Mouse (Mus musculus): ENCODE data around the gene Ago3. TPM values are rescaled to one million over a fixed set of nuclear protein-coding genes. Genes with fewer than 3 reads are reported as not detected.

Gene Ago3
- polyA plus RNA-seq, 1 experiment from 2014 or later, result 19.7 TPM

DNA sequence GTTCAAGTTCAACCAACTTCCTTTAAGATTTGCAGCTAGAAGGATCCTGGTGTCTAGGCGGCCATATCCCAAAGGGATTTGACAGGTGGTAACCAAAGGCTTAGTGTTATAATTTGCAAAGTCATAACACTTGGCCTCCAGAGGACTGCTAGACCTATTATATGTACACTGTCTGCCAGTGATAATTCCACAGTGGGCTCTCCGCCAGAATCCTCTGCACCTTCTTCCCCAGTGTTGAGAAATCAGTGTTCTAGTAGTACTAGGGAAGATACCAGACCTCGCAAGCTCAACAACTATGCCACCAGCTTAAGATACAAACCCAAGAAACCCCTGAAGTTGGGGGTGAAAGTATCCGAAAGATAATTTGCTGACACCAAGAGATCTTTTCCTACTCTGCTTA lies 3.8 kb upstream of the Ago3 start:
- Histone ChIP-seq H3K27me3 (ENCODE audit: control insufficient read depth, insufficient read depth, low read depth, low read length) (no peaks in the 10 kb centered on the region), H3K4me3 (ENCODE audit: low read length) (no peak overlapping the region), H3K9ac (ENCODE audit: low read length) (no peak overlapping the region), H3K27ac (ENCODE audit: low read length) (no peak overlapping the region), H3K4me1 (replicated peaks; ENCODE audit: control insufficient read depth, insufficient read depth, low read length) (peaks cover 4% of the 10 kb centered on the region; the same call in 1 of the 2 replicates), H3K36me3 (ENCODE audit: control insufficient read depth, insufficient read depth, low read length) (no peaks in the 10 kb centered on the region), H3K9me3 (ENCODE audit: control insufficient read depth, low read length) (no peaks in the 10 kb centered on the region), H3K4me2 (ENCODE audit: low read depth, low read length) (no peak overlapping the region)
- no peak for ATAC-seq (ENCODE audit: low read depth)
- 79% methylated on average over 4 of the region's 4 CpGs for WGBS

DNA sequence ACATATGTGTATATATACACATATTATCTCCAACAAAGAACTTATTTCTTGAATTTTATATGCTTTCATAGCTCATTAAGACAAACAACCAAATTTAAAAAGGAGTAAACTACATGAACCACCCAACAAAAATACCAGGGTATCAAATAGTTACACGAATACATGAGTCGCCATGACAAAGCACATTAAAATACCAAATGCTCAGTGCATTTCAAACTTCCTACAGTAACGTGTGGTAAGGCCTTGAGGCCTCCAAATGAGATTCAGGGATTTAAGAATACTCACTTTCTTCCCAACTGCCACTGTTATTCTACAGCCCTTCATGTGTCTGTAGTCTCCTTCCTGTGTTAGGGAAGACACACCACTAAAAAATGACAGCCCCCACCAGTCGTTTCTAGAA lies 2.4 kb upstream of the Ago3 start:
- H3K4me1 ChIP-seq (replicated peaks; ENCODE audit: control insufficient read depth, insufficient read depth, low read length), result peaks cover 4% of the 10 kb centered on the region; the same call in 1 of the 2 replicates
- H3K27ac ChIP-seq (ENCODE audit: low read length), result no peak overlapping the region
- no peaks in the 10 kb centered on the region for H3K27me3 ChIP-seq (ENCODE audit: control insufficient read depth, insufficient read depth, low read depth, low read length)
- no peak for ATAC-seq (ENCODE audit: low read depth)
- H3K4me2 ChIP-seq (ENCODE audit: low read depth, low read length), result no peak overlapping the region
- H3K9me3 ChIP-seq (ENCODE audit: control insufficient read depth, low read length), result no peaks in the 10 kb centered on the region
- H3K36me3 ChIP-seq (ENCODE audit: control insufficient read depth, insufficient read depth, low read length), result no peaks in the 10 kb centered on the region
- no peak overlapping the region for H3K9ac ChIP-seq (ENCODE audit: low read length)
- H3K4me3 ChIP-seq (ENCODE audit: low read length), result no peak overlapping the region
- WGBS, result 75% methylated on average over 4 of the region's 4 CpGs

DNA sequence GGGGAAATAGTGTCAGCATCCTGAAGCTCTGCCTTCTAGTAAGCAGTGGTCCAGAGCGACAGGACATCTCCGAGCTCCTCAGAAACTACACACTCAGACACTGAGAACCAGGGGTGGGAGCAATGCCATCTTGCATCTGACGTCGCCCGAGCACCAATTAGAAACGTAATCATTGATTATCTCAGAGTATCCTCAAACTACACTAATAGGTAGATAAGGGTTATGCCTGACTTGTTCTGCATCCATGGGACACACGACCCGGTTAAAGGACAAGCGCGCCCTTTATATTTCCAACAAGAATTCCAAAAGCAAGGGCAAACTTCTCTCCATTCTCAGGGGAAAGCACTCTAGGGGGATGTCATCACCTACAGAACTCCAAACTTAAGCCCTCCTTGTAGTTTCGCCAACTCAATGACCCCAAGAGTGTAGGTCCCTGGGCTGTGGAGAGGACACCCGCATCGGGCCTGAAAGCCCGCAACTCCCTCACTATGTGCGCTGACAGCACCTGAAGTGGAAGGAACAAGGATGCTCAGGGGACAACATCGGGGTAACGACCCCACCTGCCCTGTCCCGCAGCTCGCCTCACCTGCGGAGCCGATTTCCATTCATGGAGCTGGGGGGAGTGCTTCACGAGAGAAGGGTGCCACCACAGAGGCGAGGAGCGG lies 542 bp downstream of the Ago3 start:
- Histone ChIP-seq H3K27me3 (ENCODE audit: control insufficient read depth, insufficient read depth, low read depth, low read length) (no peaks in the 10 kb centered on the region), H3K36me3 (ENCODE audit: control insufficient read depth, insufficient read depth, low read length) (no peaks in the 10 kb centered on the region), H3K27ac (ENCODE audit: low read length) (peak overlapping the region; percentile 89), H3K9ac (ENCODE audit: low read length) (peak overlapping the region; percentile 91), H3K4me2 (ENCODE audit: low read depth, low read length) (peak overlapping the region; percentile 88), H3K9me3 (ENCODE audit: control insufficient read depth, low read length) (no peaks in the 10 kb centered on the region), H3K4me1 (replicated peaks; ENCODE audit: control insufficient read depth, insufficient read depth, low read length) (peaks cover 4% of the 10 kb centered on the region; the same call in 1 of the 2 replicates), H3K4me3 (ENCODE audit: low read length) (peak overlapping the region; percentile 94)
- no peak; the same call in 1 of the 2 replicates for ATAC-seq (ENCODE audit: low read depth)
- 1% methylated on average over 24 of the region's 24 CpGs for WGBS

DNA sequence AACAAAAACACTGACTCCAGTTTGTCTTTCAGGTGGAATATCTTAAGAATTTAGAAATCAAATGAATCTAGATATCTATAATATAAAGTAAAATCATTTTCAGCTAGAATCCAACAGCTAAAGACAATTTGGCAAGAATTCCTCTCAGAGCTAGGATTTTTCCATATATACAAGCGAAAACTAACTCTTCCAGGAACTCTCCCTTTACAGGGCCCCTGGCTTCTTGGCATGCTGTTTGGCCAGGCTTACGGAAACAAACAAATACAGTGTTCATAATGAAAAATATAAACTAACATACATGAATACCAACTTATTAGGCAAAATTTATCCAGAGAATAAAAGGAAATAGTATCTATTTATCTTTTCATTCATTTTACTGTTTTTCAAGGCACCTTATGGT lies 5.5 kb downstream of the Ago3 start:
- H3K27me3 ChIP-seq (ENCODE audit: control insufficient read depth, insufficient read depth, low read depth, low read length), result no peaks in the 10 kb centered on the region
- H3K4me3 ChIP-seq (ENCODE audit: low read length), result no peak overlapping the region
- H3K27ac ChIP-seq (ENCODE audit: low read length), result no peak overlapping the region
- WGBS, result 59% methylated on average over 2 of the region's 2 CpGs
- ATAC-seq (ENCODE audit: low read depth), result no peak
- no peaks in the 10 kb centered on the region for H3K9me3 ChIP-seq (ENCODE audit: control insufficient read depth, low read length)
- H3K9ac ChIP-seq (ENCODE audit: low read length), result no peak overlapping the region
- H3K36me3 ChIP-seq (ENCODE audit: control insufficient read depth, insufficient read depth, low read length), result no peaks in the 10 kb centered on the region
- no peak overlapping the region for H3K4me2 ChIP-seq (ENCODE audit: low read depth, low read length)
- H3K4me1 ChIP-seq (replicated peaks; ENCODE audit: control insufficient read depth, insufficient read depth, low read length), result peaks cover 4% of the 10 kb centered on the region; the same call in 1 of the 2 replicates

DNA sequence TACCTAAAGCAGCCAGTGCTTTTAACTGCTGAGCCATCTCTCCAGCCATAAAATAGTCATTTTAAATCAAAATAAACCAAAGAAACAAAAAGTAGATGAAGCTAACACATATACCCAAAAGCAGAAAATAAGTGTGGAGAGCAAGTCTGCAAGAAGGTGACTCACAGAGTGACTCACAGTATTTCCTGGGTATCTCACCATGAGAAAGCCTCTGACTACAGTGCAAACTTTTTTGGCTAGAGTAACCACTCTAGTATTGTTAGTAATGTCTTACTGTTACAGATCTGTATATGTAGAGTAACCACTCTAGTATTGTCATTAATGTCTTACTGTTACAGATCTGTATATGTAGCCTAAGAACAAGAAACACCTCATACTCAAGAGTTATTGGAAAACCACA lies 13.6 kb downstream of the Ago3 start:
- Histone ChIP-seq H3K4me2 (ENCODE audit: low read depth, low read length) (no peak overlapping the region), H3K4me3 (ENCODE audit: low read length) (no peak overlapping the region), H3K9ac (ENCODE audit: low read length) (no peak overlapping the region), H3K9me3 (ENCODE audit: control insufficient read depth, low read length) (no peaks in the 10 kb centered on the region), H3K27ac (ENCODE audit: low read length) (no peak overlapping the region), H3K36me3 (ENCODE audit: control insufficient read depth, insufficient read depth, low read length) (no peaks in the 10 kb centered on the region), H3K4me1 (replicated peaks; ENCODE audit: control insufficient read depth, insufficient read depth, low read length) (no peaks in the 10 kb centered on the region), H3K27me3 (ENCODE audit: control insufficient read depth, insufficient read depth, low read depth, low read length) (no peaks in the 10 kb centered on the region)
- ATAC-seq (ENCODE audit: low read depth), result no peak

DNA sequence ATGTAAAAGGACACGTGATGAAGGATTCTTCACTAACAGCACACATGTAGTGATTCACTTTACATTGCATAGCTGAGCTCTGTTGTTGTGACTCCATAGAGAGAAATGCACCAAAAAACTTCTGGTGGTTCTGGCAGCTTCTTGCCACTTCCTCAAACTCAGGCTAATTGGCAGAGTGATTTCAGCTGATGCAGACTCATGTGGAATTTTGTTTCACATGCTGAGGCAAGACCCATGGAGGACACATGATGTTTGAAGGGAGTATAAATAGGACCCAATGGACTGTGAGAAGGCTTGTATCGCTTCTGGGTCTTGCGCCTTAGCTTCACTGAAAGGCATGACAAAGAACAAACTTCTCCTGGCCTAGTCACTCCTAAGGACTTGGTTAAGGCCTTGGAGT lies 16.8 kb downstream of the Ago3 start:
- 93% methylated on average over 3 of the region's 3 CpGs for WGBS

DNA sequence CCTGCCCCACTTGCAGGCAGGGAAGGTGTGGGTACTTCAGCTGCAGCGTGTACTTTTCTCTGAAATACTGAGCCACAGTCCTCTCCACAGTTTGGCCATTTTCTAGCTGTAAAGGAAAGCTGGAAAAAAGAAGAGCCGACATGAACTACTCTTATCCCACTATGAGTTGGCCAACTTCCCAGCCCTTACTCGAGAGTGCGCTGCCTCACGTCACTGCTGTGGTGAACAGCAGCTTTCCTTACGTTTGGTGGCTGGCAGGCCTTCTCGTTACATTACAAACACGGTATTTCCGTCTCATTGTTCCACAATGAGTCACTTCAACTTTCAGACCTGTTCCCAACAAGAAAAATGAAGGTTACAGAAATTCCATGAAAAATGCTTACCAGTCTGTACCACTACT lies 57.9 kb downstream of the Ago3 start:
- H3K4me3 ChIP-seq (ENCODE audit: low read length), result no peak overlapping the region
- H3K4me1 ChIP-seq (replicated peaks; ENCODE audit: control insufficient read depth, insufficient read depth, low read length), result no peaks in the 10 kb centered on the region
- 58% methylated on average over 9 of the region's 9 CpGs for WGBS
- no peak overlapping the region for H3K4me2 ChIP-seq (ENCODE audit: low read depth, low read length)
- no peak overlapping the region for H3K9ac ChIP-seq (ENCODE audit: low read length)
- ATAC-seq (ENCODE audit: low read depth), result peak; percentile 57; the same call in 1 of the 2 replicates
- no peak overlapping the region for H3K27ac ChIP-seq (ENCODE audit: low read length)
- no peaks in the 10 kb centered on the region for H3K9me3 ChIP-seq (ENCODE audit: control insufficient read depth, low read length)
- no peaks in the 10 kb centered on the region for H3K27me3 ChIP-seq (ENCODE audit: control insufficient read depth, insufficient read depth, low read depth, low read length)
- peaks cover 5% of the 10 kb centered on the region; the same call in 1 of the 2 replicates for H3K36me3 ChIP-seq (ENCODE audit: control insufficient read depth, insufficient read depth, low read length)

More for the DNA sequence above, 16.8 kb downstream of the Ago3 start:
- Histone ChIP-seq H3K9me3 (ENCODE audit: control insufficient read depth, low read length) (no peaks in the 10 kb centered on the region), H3K27ac (ENCODE audit: low read length) (no peak overlapping the region), H3K4me2 (ENCODE audit: low read depth, low read length) (no peak overlapping the region), H3K4me1 (replicated peaks; ENCODE audit: control insufficient read depth, insufficient read depth, low read length) (no peaks in the 10 kb centered on the region), H3K36me3 (ENCODE audit: control insufficient read depth, insufficient read depth, low read length) (no peaks in the 10 kb centered on the region), H3K9ac (ENCODE audit: low read length) (no peak overlapping the region), H3K4me3 (ENCODE audit: low read length) (no peak overlapping the region), H3K27me3 (ENCODE audit: control insufficient read depth, insufficient read depth, low read depth, low read length) (no peaks in the 10 kb centered on the region)
- no peak for ATAC-seq (ENCODE audit: low read depth)

DNA sequence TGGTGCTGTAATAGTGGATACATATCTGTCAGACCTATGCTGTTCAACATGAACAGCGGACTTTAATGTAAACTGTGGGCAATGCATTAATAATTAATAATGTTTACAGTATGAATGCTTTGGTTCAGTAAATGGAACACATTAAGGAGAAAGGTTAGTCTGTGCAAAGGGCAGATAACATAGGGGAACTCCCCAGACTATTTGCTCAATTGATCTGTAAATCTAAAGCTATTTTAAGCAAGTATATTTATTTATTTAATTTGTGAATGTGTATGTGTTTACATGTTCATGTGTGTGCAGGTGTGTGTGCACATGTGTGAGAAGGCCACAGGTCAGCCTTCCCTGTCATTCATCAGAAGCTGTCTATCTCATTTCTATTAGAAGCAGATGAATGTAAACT lies 69.3 kb downstream of the Ago3 start:
- Histone ChIP-seq H3K4me2 (ENCODE audit: low read depth, low read length) (no peak overlapping the region), H3K27me3 (ENCODE audit: control insufficient read depth, insufficient read depth, low read depth, low read length) (no peaks in the 10 kb centered on the region), H3K4me1 (replicated peaks; ENCODE audit: control insufficient read depth, insufficient read depth, low read length) (no peaks in the 10 kb centered on the region), H3K9ac (ENCODE audit: low read length) (no peak overlapping the region), H3K36me3 (ENCODE audit: control insufficient read depth, insufficient read depth, low read length) (peaks cover 15% of the 10 kb centered on the region), H3K9me3 (ENCODE audit: control insufficient read depth, low read length) (no peaks in the 10 kb centered on the region), H3K27ac (ENCODE audit: low read length) (no peak overlapping the region), H3K4me3 (ENCODE audit: low read length) (no peak overlapping the region)
- 88% methylated on average over 1 of the region's 1 CpGs for WGBS
- ATAC-seq (ENCODE audit: low read depth), result no peak

DNA sequence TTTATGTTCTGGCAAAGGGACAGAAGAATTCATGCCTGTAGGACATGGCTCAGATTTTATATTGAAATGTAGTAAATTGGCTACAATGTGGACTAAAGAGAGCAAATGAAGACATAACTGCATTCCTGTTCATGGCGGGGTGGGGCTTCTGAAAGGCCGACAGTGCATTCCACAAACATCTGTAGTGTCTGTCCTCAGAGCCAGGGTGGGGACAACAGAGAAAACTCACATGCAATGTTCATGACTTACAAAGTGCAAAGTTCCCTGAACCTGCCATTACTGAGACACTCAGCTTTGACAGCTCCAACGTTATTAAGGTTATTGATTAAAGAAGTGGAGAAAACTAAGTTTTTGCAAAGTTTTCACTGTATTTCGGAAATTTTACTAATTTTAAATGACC lies 85.9 kb downstream of the Ago3 start:
- 64% methylated on average over 4 of the region's 4 CpGs for WGBS
- Histone ChIP-seq H3K4me1 (replicated peaks; ENCODE audit: control insufficient read depth, insufficient read depth, low read length) (no peaks in the 10 kb centered on the region), H3K4me2 (ENCODE audit: low read depth, low read length) (no peak overlapping the region), H3K4me3 (ENCODE audit: low read length) (no peak overlapping the region), H3K27ac (ENCODE audit: low read length) (no peak overlapping the region), H3K36me3 (ENCODE audit: control insufficient read depth, insufficient read depth, low read length) (peaks cover 16% of the 10 kb centered on the region), H3K9ac (ENCODE audit: low read length) (no peak overlapping the region), H3K27me3 (ENCODE audit: control insufficient read depth, insufficient read depth, low read depth, low read length) (no peaks in the 10 kb centered on the region), H3K9me3 (ENCODE audit: control insufficient read depth, low read length) (no peaks in the 10 kb centered on the region)
- ATAC-seq (ENCODE audit: low read depth), result no peak

DNA sequence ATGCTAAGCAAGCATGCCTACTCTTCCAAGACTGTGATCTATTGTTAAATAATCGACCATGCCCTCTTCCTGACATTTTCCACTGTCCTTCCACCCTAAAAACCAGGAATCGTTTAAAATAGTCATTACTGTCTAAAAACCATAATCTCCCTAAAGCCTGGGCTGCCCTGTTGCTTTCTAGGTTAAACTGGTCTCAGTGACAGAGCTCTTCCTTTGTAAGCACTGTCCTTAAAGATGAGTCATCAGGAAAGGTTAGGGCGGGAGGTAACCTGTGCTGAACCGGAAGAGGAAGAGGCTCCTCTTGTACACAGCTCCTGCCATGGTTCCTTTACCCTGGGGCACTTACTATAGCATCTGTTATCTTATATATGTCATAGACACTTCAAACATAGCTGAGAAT lies 89.9 kb downstream of the Ago3 start:
- Histone ChIP-seq H3K27me3 (ENCODE audit: control insufficient read depth, insufficient read depth, low read depth, low read length) (no peaks in the 10 kb centered on the region), H3K27ac (ENCODE audit: low read length) (no peak overlapping the region), H3K4me2 (ENCODE audit: low read depth, low read length) (no peak overlapping the region), H3K4me3 (ENCODE audit: low read length) (no peak overlapping the region), H3K36me3 (ENCODE audit: control insufficient read depth, insufficient read depth, low read length) (no peaks in the 10 kb centered on the region), H3K4me1 (replicated peaks; ENCODE audit: control insufficient read depth, insufficient read depth, low read length) (no peaks in the 10 kb centered on the region), H3K9me3 (ENCODE audit: control insufficient read depth, low read length) (no peaks in the 10 kb centered on the region), H3K9ac (ENCODE audit: low read length) (no peak overlapping the region)
- 53% methylated on average over 4 of the region's 4 CpGs for WGBS
- ATAC-seq (ENCODE audit: low read depth), result no peak

Data from lung, embryonic 16.5 days (tissue).